Mouse (Mus musculus) retina, embryonic 14.5 days (tissue): ENCODE results near the gene Acot1.

Experiments used
- DNase-seq: peaks from one replicate; pipeline ENCODE4 v3.0.0-alpha.2; 2015; ENCODE audit warnings: low spot score

Acot1 gene

GRCm38 (mm10) chr12:84064621-84065020, 55.3 kb downstream of the Acot1 start:
- no peak for DNase-seq

GRCm38 (mm10) chr12:84067752-84068151, 58.5 kb downstream of the Acot1 start:
- DNase-seq, result no peak
